Mouse (Mus musculus) liver, embryonic 14.5 days (tissue): ENCODE measurements around the gene Qrfpr.

Experiments
- CTCF ChIP-seq: IDR thresholded peaks from 2 replicates; pipeline ENCODE4 v1.5.1; 2016; ENCODE audit warnings: antibody characterized with exemption, low read depth, control low read depth
- EP300 ChIP-seq: IDR thresholded peaks from 2 replicates; pipeline ENCODE4 v1.6.1; 2016; ENCODE audit warnings: antibody characterized with exemption, low read depth

- no peak for TF ChIP-seq EP300
- no peak for TF ChIP-seq CTCF
Observed at GRCm38 (mm10) chr3:36201098-36201497, 21.0 kb downstream of the Qrfpr start.
